Mouse (Mus musculus) myocyte (in vitro differentiated cells): ENCODE results near the gene Prdm1.

Experiments
- MAX ChIP-seq: IDR thresholded peaks from one replicate; pipeline ENCODE4 v1.6.1; 2011; ENCODE audit warnings: low read depth, mild to moderate bottlenecking, control low read depth
- POLR2A ChIP-seq: IDR thresholded peaks from one replicate; pipeline ENCODE4 v1.6.1; 2011; ENCODE audit warnings: low read depth, mild to moderate bottlenecking, control low read depth, moderate library complexity; ENCODE audit not compliant: insufficient read length
- POLR2AphosphoS2 ChIP-seq: IDR thresholded peaks from one replicate; pipeline ENCODE4 v1.6.1; 2011; ENCODE audit warnings: low read depth, control low read depth; ENCODE audit not compliant: insufficient read length
- REST ChIP-seq: IDR thresholded peaks from one replicate; pipeline ENCODE4 v1.6.1; 2011; ENCODE audit warnings: mild to moderate bottlenecking, control low read depth, moderate library complexity; ENCODE audit not compliant: insufficient read depth, insufficient read length

DNA sequence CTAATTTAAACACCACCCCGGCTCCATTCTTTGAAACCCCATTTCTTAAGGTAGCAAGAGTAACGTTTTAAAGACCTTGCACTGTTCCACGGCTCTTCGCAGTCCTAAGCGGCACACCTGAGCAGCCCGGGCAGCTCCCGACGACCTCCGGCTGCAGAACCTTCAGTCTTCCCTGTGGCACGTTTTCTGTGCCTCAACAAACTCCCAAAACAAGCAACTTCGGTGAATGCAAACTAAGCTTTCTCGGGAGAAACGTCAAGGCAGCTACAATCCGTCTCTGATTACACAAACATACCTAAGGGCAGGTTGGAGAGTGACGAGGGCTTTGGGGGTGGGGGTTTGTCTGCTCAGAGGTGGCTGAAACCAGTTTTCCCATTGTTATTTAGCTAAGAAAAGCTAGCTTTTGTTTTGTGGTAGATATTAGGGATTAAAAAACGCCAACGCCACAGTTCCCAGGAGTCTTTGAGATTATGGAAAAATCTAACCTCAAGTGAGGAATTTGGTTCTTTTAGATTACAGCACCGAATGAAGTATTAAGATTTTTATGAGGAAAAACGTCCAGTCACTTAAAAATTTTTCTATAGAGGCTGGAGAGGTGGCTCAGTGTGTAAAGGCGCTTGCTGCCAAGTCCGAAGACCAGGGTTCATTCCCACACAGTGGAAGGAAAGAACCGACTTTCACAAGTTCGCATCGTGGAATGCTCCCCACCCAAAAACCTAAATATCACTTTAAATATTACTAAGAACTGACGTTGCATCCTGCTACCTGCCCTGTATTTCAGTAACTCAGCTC, at the start of gene Prdm1:
- TF ChIP-seq POLR2AphosphoS2 = no peak
- TF ChIP-seq POLR2A = no peak
- TF ChIP-seq MAX = no peak
- no peak for TF ChIP-seq REST
